Mouse (Mus musculus): ENCODE data around the gene Eif5a.
A peak's percentile ranks its signal among the peaks of the same experiment; 100 is the strongest.

Eif5a gene

GRCm38 (mm10) chr11:69901406-69901846, 20.3 kb downstream of the Eif5a start:
- peak; percentile 97 for DNase-seq (ENCODE audit: low spot score)

DNA sequence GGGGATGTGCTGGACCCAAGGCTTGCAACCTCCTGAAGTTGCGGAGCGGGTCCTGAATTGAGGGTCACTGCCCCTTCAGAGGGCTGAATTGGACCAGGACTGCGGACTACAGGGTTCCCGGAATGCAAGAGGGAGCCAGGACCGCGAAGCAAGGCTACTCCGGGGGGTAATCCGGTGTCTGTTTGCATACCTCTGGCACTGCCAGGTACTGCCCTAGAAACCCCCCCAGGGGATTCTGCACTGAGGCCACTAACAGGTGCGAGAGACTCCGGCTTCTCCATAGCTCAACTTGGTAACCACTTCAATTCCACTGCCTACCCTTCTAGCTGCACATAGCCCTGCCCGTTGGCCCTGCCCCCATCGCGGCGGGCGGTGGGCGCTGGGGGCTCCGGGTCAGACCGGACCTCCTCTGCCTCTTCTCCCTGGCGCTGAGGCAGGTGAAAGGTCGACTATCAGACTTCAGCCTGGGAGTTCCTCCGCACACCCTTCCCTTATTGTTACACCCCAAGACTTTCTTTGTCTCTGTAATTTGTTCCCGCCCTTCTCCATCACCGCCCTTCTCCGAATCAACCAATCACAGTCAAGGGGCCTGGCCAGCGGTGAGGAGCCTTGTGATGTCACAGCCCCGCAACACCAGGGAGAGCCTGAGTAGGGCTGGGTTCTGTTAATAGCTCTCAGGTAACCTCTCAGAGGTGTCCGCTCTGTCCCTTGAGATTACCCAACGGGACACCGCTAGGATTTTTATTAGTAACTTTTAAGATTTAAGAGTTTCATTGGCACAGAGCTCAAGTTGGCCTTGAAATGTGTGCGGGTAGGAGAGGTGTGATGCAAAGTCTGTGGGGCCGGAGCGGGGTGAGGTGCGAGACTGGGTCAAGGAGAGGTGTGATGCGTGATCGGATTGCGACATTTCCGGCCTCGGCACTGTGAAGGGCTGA, 21.0 kb downstream of the Eif5a start, which contains the start of the genes 2810408A11Rik and Neurl4:
2810408A11Rik (minus strand) TSS at position 517 of the 935 bp plus-strand sequence.
Neurl4 (plus strand) TSS at position 602 of the 935 bp plus-strand sequence.
- peak; percentile 93 for DNase-seq (ENCODE audit: low spot score)

DNA sequence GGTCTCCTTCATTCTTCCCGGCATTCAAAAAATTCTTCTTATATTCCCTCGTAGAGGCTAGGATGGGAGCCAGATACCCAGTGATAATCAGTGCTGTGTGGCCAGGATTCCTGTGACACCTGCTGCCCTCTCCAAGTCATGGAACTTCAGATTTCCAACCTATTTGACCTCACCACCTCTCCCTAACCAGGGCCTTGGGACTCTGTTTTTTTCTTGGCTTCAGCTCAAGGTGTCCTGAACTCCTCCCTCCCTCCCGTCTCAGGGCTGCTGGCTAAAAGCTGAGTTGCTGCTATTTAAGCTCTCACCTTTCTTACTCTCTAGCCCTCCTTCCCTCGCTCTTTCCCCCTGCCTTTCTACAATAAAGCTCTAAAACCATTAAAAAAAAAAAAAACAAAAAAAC, 21.9 kb downstream of the Eif5a start:
- no peak for DNase-seq (ENCODE audit: low spot score)

DNA sequence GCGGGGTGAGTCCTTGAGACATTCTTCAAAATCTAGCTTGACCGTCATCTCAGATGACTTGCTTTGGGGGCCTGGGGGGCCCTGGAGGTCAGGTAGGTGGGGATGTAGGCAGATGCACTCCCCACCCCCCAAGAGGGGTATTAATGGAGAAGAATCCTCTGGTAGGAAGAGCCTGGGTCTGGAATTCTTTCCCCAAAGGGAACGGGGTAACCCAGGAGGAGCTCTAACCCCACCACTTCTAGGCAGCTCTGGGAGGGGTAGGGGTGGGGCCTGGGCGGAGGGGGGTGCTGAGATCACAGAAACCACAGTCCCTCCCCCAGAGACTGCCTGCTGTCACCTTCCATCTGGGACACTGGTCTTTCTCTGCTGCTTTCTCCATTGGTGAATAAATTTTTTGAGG, 26.5 kb downstream of the Eif5a start, which contains the start of gene Acap1:
Acap1 (minus strand) TSS at position 249 of the 400 bp plus-strand sequence.
- DNase-seq (ENCODE audit: low spot score), result no peak

- DNase-seq (ENCODE audit: low spot score), result no peak
Observed at GRCm38 (mm10) chr11:69894671-69895070, 27.1 kb downstream of the Eif5a start.

DNA sequence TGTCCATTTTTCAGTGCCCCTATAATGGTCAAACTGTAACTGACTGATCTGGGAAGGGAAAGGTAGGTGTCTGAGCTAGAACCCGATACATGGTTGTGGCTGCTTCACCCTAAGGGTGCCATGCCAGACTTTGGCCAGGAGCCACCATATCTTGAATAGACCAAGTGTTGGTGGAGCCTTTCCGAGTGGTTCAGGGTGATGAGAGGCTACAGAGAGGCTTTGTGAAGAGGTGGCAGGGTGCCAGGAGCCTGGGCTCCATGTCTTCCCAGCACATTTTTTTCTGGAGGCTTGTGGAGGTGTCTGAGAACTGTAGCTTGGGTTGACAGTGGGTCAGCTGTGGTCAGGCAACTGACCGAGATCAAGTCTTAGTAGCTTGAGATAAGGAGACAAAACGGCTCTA, 30.3 kb downstream of the Eif5a start:
- no peak for DNase-seq (ENCODE audit: low spot score)

DNA sequence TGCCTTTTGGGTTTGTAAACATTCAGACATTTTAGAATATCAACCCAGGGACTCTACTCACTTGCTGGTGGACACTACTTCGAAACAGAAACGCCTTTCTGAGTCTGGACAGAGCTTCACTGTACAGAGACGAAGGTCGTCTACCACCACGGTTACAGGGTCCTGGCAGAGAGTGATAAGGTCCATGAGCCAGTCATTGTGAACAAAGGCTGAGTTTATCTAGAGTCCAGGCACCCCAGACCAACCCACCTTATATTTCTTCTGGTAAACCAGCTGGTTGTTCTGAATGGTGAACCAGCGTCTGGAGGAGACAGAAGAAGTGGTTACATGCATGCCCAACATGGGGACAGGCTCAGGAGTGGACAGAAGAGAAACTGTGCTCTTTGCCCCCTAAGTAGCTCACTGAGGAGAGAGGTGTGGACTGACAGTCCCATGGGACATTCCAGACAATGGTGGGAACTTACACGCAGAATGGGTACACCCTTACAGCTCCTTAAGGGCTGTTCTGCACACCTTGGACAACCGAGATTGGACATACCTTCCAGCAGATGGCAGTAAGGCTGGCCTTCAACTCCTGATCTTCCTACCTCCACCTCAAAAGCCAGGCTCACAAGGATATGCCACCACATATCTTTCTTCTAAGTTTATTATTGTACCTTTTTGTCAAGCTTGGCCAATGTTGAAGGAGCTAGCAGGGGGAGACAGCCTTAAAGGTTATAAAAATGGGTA, 34.7 kb downstream of the Eif5a start:
- DNase-seq (ENCODE audit: low spot score), result no peak

- DNase-seq (ENCODE audit: low spot score), result no peak
Observed at GRCm38 (mm10) chr11:69884663-69885062, 37.1 kb downstream of the Eif5a start.

DNA sequence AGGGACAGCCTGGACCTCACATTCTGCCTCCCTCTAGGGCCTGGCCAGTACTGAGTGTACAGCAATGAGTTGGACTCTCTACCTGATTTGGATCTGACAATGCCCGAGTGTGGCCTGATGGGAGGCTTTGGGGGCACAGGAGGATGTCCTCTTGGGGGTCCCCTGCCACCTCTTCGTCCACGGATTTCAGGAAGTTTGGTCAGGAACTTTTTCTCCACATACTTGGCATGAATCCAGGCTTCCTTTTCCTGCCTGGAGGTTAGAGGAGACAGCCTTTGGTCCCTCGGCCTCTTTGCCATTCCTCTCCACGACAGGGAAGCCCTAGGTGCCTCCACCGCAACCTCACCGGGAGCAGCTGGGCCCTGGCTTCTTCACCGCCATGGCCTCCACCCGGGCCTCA, 37.5 kb downstream of the Eif5a start:
- DNase-seq (ENCODE audit: low spot score), result no peak

DNA sequence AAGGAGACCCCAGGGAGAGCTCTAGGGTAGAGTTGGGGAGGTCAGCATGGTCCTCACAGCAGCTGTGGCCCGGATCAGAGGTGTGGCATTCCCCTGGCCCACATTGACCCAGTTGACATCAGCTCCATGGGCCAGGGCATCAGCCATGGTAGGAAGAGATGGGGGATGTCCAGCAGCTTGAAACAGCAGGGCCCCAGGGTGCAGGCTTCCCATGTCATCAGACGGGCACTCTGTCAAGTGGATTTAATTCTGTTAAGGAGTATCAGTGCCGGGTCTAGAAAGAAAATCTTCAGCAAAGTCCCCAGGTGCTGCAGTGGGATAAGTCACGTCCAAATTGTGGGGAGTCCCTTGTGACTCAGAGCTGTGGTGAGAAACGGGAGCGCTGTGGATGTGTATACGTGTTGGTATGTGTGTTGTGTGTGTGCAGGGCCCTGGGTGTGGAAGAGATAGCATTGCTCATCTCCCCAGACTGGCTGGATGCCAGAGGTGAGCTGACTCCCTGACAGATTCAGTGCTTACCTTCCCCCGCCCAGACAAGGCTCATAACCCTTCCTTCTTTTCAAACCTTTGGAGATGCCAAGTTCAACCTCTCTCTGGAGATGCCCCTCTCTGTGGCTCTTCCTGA, 38.1 kb downstream of the Eif5a start:
- DNase-seq (ENCODE audit: low spot score), result no peak

- no peak for DNase-seq (ENCODE audit: low spot score)
Observed at GRCm38 (mm10) chr11:69883066-69883465, 38.7 kb downstream of the Eif5a start.

GRCm38 (mm10) chr11:69881787-69882670, 39.7 kb downstream of the Eif5a start:
- DNase-seq (ENCODE audit: low spot score), result no peak

DNA sequence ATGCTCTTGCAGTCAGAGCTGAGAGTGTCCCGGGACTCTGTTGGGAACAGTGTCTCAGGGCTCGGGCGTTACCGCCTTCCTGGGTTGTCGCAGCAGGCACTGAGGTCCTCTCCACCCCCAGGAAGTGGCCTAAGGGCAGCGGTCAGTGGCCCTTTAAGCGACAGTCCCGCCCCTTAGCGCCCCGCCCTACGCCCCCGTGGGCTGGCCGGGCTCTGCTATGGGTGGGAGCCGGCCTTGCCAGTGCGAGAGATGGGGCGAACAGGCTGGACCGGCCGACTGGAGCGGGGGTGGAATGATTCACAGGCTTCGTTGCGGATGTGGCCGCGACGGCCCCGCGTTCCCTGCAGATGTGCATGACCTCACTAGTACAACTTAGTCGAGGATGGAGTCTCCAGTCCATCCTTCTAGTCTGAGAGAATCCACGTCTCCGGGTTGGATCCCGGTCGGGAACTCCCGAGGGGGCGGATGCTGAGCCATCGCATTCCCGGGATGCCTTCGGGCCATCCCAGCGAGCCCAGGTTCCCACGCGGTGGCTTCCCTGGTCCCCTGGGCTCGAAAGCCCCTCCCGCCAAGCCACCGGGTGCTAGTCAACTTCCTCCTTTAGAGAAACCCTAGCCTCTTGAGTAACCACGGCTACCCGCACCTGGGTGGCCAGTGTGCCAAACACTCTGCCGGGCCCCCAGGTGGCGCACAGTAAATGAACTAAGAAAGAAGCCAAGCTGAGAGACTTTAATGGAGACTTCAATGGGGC, 40.7 kb downstream of the Eif5a start, which contains the start of gene Kctd11:
Kctd11 (minus strand) TSS at position 554 of the 751 bp plus-strand sequence.
- DNase-seq (ENCODE audit: low spot score), result peak; percentile 64

DNA sequence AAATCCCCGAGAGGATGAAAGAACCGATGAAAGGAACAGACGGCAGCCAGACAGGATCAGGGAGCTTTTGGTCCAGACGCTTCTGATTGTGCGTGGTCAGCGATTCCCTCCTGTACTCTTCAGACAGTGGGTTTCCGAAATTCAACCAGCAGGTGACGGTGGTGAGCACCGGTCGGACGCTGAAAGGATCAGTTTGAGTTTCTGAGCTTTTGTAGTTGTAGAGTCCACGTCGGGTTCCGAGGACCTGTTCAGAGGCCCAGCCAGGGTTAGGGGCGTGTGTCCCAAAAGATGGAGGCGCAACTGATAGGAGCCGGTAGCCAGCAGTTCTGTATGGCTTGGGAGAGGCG, 41.3 kb downstream of the Eif5a start:
- peak; percentile 69 for DNase-seq (ENCODE audit: low spot score)

DNA sequence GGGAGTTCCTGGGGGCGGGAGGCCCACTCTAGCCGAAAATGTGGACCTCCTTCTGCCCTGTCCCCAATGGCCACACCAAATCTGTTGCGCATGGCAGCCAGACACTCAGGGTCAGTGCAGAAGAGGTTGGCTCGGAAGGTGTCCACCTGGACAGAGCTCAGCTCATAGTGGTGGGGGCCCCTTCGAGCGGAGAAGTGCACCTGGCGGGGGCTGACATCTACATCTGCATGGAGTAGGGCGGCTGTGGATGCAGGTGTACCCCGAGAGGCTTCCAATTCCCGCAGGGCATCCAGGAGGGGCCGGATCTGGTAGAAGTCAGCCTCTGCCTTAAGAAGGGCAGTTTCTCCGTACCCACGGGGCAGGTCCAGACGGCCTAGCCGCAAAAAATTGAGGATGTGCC, 42.0 kb downstream of the Eif5a start:
- DNase-seq (ENCODE audit: low spot score), result no peak

- DNase-seq (ENCODE audit: low spot score), result no peak
Observed at GRCm38 (mm10) chr11:69878952-69879351, 42.8 kb downstream of the Eif5a start.

- no peak for DNase-seq (ENCODE audit: low spot score)
Observed at GRCm38 (mm10) chr11:69878399-69878798, 43.4 kb downstream of the Eif5a start.

DNA sequence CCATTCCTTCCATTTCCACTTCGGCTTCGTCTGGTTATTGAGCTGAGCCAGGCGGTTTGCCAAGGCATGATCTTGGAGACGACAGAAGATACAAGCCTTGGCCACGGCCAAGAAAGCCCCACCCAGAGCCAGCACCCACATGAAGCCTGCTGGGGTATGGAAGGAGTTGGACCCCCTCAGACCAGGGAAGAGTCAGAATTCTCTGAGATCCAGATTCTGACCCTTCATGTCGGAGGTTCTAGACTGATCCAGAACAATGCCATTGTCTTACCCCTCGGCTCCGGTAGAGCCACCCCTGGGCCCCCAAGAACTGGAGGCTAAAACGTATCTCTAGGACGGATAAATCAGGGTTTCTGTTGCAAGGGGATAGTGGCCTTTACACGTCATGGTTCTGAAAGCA, 43.9 kb downstream of the Eif5a start, which contains the start of gene Tmem95:
Tmem95 (minus strand) TSS at position 141 of the 400 bp plus-strand sequence.
- DNase-seq (ENCODE audit: low spot score), result no peak

DNA sequence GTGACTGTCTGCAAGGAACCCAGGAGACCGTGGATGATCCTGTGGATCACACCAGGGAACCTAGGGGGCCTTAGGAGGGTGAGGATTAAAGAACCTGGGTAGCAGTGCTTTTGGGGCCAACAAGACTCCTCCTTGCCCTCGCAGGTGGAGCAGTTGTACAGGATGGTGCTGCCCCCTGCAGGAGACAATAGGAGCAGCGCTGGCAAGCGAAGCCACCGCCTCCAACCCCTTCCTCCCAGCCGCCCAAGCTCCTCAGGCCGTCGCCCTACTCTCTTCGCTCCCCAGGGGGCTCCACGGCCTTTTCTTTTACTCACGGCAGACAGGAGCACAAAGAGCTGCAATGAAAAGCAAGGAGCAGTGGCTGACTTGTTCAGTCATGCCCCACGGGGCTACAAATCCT, 44.9 kb downstream of the Eif5a start:
- DNase-seq (ENCODE audit: low spot score), result peak; percentile 78

DNA sequence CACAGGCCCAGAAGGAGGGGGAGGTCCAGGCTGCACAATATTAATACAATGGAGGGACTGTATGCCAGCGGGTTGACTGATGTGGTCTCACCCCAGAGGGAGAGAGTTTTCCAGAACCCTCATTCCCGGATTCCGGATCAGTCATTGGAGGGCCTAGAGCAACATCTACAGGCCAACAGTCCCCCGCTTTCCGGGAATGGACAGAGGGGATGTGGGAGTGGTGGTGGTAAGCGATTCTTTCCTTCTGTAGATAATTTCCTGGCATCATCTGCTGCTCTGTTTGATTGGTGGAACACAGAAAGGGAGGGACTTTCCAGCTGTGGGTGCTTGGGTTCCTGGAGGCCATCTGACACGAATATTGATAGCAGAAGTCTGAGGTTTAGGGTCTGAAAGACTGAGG, 45.6 kb downstream of the Eif5a start:
- DNase-seq (ENCODE audit: low spot score), result no peak
